Mouse (Mus musculus) spleen, postnatal 36 days (tissue): ENCODE data around the gene Il11ra1.
"Not testable (repeated sequence)": the region's sequence is repeated elsewhere in the genome, so short reads cannot be mapped to it uniquely, and the experiment has no call there.

Experiments used
- DNase-seq, 2 experiments: peaks; one replicate each; pipeline ENCODE4 v3.0.0; 2022; ENCODE audit warnings: low spot score in 2 of 2, mixed read lengths in 1 of 2

Gene Il11ra1

DNA sequence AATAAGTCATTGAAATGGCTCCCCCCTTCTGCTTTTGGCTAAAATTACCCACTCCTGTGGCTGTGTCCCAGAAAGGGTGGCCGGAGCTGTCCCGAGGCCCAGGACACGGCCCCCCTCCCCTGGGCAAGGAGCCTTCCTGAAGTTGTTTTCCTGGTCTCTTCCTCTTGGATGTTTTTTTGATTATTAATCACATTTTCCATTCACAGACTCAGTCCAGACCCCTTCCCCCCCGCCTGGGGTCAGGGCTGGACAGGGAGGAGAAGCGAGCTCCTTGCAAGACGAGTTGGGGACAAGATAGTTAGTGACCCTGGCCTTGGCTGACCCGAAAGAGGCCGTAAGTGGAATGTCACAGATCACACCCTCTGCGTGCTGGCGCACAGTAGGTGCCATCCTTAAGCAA, at the start of gene Il11ra1:
Gene Il11ra1, plus strand, starts transcription at position 207 of the 400 bp plus-strand sequence.
- not testable (repeated sequence) for DNase-seq

DNA sequence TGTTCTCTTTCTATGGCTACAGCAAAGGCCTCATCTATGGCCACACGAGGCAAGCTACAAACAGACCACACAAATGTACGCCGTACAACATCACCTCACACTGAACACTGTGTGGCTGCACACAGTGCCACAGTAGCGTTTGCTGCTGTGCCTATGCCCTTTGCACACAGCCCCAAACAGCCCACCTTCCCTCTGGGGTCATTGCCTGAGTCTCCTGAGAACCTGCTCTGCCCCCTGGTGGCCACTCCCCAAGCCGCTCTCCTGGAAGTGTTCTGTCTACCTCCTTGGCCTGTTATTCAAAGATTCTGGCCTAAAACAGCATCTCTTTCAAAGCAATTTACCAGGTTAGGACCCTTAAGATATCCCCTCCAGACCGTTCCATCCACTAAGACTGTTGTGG, 46.5 kb upstream of the Il11ra1 start:
- peak; percentile 19 to 30 for DNase-seq

DNA sequence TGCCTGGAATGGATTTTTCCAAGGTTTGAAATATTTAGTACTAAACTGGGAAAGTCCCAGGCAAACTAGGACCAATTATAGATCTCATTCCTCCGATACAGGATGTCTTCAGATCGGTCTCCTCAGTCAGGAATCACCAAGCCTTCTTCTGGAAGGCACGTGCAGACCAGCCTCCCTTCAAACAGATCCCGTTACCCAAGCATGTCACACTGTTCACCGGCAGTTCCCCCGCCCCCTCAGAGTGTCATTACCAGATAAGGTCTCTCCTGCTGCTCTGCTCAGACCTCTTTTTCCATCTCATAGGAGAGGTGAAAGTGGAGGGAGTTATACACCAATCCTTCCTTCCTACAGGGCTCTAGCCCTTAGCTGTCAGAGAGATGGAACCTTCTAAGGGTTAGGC, 46.1 kb upstream of the Il11ra1 start:
- no peak for DNase-seq

DNA sequence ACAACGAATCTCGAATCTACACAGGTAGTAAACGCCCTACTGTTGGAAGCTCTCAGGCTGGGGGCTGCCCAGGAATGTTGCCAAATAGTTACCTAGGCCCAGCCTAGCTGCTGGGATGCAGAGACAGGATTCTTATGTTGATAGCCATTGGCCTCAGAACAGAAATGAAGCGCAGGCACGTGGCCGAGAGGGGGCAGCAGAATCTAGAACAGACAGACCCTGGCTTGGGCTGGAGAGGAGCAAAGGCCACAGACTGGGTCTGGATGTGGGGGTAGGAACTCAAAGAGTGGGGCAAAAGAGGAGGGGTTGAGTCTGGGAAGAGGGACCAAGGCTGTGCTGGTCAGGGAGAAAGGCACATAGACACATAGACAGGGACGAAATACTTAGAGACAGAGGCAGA, 45.6 kb upstream of the Il11ra1 start:
- no peak for DNase-seq

DNA sequence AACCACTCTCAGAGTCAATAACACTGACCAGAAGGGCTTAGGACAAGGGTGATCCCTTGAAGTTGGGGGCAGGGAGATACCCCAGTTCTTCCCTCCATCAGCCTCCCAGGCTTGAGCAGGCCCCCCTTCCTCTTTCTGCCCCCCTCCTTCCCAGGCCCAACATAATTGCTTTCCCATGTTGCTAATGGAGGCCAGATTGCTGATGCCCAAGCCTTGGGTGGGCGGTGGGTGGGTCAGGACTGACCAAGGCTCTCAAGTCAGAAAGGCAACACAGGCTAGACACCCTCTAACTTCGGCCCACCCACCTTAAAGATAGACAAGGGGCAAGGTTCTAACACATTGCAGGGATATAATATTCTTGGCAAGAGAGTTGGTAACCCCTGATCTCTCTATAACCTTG, 44.3 kb upstream of the Il11ra1 start:
- DNase-seq = no peak

DNA sequence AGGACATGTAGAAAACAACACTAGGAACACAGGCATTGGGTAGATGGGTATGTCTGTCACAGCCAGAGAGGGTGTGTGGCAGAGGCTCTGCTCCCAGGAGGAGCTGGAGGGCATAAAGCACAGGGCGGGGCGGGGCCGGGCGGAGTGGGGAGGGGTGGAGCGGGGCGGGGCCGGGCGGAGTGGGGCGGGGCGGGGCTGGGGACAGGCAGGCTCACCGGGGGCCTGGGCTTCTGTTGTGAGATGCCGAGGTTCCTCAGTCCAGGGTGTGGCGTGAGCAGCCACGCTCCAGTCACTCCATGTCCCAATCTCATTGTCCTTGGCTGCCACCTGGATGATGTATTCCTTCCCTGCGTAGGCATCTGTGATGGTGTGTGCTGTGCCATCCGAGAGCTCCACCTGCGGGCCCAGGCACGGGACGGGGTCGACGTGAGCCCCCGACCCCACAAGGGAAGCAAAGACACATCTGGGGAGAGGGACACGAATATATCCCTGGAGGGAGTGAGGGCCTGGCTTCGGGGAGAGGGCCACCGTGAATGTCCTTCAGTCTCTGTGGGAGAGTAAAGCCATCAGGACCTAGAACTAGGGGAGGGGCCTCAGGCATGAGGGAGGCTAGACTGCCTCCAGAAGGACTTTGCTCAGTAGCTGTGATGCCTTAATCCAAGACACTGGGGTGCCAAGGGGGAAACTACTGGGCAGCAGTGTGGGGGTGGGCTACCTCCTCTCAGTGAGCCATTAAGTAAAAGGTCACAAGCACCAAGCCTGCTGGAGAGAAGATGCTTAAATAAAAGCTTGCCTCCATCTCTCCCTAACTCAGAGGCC, 41.0 kb upstream of the Il11ra1 start:
- no peak for DNase-seq

DNA sequence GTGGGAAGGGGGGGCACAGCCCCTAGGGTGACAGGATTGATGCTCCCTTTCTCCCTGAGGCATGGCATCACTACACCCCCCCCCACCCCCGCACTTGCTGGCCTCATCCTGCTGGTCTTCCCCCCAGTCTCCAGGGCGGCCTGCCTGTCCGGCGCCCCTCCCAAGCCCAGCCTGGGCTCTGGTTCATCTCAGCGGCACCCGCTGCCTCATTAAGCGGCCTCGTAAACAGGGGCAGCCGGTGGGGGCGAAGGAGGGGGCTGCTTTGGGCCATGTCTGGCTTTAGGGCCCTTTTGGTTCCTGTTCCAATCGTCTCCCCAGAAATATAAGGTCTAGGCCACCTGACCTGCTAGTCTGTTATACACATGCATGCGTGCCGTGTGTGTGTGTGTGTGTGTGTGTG, 40.2 kb upstream of the Il11ra1 start:
- no peak for DNase-seq

DNA sequence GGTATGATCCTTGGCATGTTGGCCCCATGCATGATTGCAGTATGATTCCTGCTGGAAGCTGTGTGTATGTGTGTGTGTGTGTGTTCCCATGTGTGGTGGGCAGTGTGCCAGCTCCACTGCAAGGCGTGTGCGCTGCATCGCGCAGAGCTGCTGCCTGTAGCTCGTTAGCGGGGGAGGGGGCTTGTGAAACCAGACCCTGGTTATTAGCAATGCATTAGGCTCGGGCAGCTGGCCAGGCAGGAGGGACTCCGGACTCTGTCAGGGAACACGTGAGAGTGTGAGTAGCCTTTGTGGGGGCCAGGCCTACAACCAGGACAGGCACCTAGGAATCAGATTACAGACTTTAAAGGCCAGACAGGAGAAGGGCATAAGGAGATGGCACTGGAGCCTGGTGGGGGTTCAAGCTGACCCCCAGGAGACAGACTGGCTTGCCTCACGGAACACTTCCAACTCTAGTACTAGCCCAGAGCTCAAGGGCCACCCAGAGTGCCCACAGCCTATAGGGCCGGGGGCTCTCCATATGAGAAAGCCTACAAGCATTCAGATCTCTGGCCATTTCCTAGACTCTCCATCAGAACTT, 38.8 kb upstream of the Il11ra1 start:
- no peak for DNase-seq

DNA sequence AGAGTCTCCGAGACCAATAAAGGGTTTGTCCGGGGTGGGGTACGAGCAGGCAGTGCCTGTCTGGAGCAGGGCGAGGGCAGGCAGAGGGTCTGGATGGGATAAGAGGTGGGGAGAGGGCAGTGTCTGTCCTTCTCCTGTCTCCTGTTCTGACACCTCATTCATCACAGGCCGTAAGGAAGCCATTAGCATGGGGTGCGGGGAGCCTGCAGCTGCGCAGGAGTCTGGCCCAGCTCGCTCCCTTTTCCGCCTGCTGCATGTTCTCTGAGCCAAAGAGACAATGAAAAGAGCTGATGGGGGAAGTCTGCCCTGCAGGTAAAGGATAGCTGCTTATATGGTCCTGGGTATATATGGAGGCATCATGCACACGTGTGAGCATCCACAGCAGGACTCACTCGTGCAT, 37.1 kb upstream of the Il11ra1 start:
- DNase-seq = no peak

DNA sequence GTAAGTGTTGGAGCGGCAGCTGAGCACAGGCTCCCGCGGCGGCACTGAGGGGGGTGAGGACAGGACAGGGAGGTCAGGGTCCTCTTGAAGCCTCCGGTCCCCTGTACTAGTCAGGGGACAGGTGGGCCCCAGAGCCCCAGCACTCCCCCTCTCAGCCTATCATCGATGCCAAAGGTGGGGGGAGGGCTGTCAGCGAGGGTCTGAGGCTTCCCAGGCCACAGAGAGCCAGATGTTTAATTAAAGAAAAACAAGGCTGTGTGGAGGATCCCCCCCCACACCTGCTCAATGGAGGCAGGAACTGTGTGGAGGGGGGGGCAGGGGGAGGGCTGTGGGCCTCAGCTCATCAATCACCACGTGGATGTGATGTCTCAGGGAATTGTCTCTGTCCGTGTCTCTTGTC, 36.2 kb upstream of the Il11ra1 start:
- DNase-seq = no peak

DNA sequence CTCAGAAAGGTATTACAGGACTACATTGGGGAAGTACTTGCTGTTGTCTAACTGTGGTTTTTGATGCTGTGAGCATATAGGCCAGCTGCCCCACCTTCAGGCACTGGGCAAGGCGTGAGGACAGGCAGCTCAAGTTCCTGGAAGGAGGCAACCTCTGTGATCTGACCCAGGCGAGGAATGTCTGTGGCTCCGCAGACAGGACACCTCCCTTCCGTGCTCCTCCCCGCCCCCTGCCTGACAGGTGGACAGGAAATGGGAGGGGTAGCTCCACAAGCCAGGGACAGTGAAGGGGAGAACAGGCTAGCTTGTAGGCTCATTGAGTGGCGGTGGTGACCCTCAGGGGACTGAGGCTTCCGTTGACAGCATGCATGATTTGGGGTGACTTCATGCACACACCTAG, 35.3 kb upstream of the Il11ra1 start:
- no peak for DNase-seq

DNA sequence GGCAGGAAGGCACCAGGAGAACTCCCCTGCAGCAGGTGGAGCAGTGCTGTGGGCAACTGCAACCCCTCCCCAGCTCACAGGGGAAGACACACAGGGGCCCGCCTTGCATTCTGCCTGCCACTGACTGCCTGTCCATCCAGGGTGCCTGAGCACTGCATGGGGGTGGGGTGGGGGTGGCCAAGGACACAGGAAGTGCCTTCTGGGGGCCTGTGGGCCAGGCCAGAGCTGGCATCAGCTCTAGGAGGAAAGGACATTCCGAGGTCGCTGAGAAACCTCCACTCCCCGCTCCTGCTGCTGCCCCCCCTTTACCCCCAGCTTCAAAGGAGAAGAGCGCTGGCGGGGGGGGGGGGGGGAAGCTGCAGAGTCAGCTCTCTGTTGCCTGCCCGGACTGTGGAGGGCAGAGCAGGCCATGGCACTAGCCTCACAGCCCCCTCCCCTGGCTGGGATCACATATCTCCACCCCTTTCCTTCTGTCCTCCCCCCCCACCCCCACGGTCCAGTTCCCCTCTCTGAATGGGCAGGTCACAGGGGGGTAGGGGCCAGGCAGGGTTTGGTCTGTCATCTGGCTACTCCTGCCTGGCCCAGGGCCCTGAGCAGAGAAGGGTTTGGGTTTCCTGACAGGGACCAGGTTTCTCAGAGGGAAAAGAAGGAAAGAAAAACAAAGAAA, 34.6 kb upstream of the Il11ra1 start:
- no peak for DNase-seq

DNA sequence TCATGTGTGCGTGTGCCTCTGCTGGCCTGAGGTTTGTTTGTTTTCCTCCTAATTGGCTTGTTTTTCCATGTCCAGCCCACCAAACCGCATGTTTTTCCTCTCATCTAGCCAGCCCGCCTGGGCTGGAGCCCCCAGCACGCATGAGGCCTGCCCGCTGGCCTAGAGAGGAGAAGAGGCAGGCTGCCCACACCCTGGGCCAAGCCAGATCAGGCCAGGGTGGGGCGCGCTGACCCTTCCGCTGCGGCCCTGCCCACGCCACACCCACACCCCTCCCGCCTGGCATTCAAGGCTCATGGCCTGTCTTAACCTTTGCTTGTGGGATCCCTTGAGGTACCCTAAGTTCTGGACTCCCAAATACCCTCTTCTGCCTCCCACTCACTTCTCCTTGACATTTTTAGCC, 33.1 kb upstream of the Il11ra1 start:
- no peak for DNase-seq

DNA sequence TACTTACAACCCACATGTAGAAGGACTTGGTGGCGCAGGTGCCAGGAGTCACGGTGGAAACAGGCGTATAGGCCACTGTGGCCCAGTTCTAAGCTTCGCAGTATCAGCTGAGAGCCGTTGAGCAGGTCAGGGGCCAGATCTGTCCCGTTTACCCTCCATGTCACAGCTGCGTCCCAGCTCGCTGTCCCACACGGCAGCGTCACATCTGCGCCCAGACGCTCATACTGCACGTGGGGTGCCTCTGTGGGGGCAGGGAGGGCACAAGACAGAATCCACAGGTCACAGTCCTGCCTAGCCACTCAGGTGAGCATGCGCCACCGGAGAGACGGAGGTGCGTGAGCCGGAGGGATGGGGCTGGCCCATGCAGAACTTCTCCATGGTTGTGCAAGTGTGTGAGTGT, 29.0 kb upstream of the Il11ra1 start:
- DNase-seq = no peak

DNA sequence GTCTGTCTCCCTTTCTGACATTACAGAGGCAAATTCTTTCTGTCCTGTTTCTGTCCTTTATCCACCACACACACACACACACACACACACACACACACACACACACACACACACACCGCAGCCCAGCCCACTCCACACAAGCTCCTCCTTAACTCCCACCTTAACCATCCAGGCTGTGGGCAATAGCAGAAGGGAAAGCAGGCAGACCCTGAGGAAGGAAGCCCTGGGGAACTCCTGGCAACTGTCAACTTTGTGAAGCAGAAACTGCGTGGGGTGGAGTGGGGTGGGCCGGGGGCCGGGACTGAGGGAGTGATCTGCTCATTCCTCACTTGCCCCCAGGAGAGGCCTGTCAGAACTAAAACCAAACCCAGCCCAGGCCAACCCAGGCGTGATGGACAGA, 28.3 kb upstream of the Il11ra1 start:
- no peak for DNase-seq

DNA sequence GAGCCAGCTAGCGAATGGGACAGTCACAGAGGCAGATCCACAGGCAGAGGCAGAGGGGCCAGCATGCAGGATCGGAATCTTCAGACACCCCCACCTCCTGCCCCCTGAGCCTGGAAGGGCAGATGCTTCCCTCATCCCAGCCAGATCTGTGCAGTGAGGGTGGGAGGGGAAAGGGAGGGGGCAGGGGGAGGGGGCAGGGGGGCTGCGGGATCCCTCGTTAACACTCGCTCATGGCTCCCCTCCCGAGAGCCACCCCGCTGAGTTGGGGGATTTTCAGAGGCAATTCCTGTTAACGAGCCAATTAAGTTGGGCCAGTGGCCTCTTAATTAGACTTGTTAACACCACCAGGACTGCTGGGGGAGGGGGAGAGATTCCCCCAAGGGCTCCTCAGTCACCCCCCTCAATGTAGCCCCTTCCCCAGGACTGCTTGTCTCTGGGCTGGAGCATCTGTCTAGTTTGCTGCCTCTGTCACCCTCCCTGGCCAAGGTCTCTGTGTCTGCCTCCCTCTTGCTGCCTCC, 27.8 kb upstream of the Il11ra1 start:
- no peak for DNase-seq

DNA sequence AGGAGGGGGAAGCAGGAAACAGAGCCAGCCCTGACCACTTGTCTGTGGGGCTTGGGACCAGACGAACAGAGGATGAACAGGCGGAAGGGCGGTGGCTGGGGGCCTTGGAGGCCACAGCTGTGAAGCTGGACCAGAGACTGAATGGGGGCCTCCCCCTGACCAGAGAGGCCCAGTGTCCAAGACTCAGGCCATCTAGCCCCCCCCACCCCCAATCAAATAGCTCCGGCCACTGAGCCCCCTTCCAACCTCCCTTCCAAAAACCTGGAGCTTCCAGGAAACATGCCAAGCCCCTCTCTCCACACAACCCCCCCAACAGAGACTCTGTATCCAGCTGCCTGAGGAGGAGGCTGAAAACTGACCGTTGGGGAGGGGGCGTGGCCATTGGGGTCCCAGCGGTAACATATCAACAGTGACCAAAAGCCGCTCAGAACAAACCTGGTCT, 27.2 kb upstream of the Il11ra1 start:
- no peak for DNase-seq

DNA sequence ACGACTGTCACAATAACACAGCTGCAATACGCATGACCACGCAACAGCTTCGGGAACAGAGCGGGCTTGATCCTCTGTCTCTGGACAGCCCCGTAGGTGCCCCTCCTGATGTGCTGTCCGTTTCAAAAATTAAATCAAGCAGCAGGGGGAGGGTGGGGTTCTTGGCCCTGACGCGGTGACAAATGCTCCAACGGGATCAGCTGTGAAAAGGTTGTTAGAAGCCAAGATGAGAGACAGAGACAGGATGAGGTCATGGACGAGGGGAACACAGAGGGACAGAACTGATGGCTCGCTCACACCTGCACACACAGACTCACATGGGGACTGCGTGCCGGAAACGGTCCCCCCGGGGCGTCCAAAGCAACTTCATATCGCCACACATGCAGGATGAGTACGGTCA, 26.6 kb upstream of the Il11ra1 start:
- DNase-seq = no peak

DNA sequence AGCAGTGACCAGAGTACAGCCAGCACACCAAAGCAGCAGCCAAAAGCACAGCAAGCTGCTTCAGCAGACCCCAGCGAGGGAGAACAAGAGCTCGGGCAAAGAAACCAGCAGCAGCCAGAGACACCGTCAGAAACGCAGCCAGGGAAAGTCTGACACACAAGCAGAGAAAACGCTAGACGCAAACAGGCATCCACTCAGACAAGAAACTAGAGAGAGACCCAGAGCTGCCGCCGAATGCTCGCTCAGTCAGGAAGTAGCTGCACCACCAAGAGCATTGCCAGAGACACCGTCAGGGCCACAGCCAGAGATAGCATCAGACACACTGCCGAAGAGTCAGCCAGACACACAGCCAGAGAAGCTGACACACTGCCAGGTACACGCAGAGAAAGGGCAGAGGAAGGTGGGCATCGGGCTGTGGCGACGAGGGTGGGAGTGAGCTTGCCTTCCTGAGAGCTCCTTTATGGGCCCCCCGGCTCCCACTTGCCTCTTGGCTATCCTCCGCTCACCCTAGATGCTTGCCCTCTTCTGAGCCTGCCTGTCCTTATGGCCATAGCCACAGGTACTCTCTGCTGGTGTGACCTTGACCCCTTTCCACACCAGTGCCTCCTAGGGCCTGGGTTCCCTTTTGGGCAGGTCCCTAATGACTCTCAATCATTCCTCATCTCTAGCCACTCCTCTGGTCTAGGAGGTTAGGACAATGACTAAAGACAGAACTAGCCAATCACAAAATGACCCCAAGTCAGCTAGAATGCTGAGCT, 23.4 kb upstream of the Il11ra1 start:
- no peak for DNase-seq

DNA sequence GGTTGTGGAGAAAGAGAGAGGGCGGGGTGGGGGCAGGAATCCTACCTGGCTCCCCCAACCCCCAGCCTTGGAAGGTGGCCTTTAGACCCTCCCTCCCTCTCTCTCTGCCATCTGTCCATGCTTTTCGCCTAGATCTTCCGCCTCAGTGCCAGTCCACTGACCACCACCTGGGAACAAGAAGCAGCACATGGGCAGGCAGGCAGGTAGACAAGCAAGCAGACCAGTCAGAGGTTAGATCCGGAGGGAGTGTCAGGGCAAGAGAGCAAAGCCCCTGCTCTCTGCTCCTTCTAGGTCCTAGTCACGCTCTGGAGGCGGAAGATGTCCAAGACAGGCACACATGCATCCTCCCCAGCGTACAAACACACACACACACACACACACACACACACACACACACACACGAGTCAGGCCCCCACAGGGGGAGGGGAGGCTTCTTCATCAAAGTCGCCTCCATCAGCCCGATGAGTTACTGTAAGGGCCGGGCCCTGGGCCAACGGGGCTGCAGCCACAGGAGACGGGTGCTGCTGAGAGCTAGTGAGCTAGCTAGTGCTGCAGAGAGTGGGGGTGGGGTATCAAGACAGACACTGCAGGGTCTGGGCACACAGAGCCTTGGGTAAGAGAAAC, 22.7 kb upstream of the Il11ra1 start:
- no peak for DNase-seq

DNA sequence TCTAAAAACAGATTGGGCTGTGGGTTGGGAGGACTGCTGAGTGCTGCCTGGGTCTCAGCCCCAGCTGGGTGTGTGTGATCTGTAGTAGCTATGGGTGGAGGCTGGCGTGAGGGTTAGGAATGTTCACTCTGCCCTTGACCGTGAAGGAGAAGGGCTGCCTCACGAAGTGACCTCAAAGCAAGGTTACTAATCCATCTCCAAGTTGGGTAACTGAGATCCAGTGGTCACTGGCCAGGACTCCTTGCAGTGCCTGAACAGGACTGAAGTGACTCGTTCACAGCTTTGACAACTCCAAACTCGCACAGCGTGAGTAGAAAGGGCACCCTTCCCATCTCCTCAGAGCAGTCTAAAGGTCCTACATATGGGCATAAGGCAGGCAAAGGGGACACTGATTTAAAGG, 20.9 kb upstream of the Il11ra1 start:
- no peak for DNase-seq

DNA sequence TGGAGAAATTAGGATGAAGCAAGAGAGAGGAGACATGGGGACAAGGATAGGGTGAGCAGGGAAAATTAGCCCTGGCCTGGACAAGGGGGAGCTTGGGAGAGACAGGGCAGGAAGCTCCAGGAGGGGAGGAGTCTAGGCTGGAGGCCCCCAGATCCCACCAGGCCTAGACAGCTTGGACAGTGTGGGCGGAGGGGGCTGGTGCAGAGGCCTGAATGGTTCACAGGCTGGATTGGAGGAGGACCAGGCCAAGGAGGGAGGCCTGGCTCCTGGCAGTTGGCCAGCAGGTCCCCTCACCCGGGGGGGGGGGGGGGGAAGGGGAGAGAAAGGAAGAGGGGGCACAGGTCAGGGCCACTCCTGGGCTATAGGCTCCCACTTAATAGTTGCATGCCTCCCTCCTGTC, 20.5 kb upstream of the Il11ra1 start:
- DNase-seq = no peak
